Comparison of ENCODE assay signal across 21 mouse cellular contexts in the genomic region with DNA sequence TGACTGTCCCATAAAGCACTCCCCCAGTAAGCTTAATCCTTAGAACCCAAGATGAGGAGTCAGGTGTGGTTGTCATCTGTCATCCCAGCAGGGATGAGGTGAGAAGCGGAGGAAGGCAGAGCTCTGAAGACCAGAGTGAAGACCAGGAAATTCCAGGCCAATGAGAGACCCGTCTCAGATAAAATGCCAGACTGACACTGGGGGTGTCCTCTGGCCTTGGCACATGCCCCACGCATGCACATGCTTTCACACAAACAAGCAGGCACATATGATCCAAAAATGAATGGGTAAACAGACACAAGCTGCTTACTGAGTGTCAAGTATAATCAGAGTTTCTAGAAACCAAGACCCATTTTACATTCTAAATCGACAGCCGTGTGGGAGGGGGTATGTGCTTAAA.
DNase-seq lines count a peak whose midpoint lies in the region; ATAC-seq lines count a peak whose summit lies in the region.
"Had no signal": no experiment of that assay in that cellular context is flagged by ENCODE, and none has a peak within 500 bp of the region (broad histone marks: within the 10 kb centered on the region; RNA-seq: fewer than 3 reads in every experiment).

No protein-coding gene starts in this region.

- H3K4me3 ChIP-seq in midbrain, embryonic 10.5 days = no peak overlapping the region
- no peak overlapping the region for H3K4me3 ChIP-seq in midbrain, embryonic 13.5 days (replicated peaks)

- H3K9ac ChIP-seq in midbrain, embryonic 13.5 days (replicated peaks) = no peak overlapping the region

- H3K27ac ChIP-seq in midbrain, embryonic 10.5 days (replicated peaks) = no peak overlapping the region
- H3K27ac ChIP-seq in midbrain, embryonic 13.5 days = no peak overlapping the region

- H3K36me3 ChIP-seq in midbrain, embryonic 10.5 days = no peaks in the 10 kb centered on the region
- no peaks in the 10 kb centered on the region for H3K36me3 ChIP-seq in midbrain, embryonic 13.5 days
- H3K36me3 ChIP-seq: G1E had no signal

- H3K27me3 ChIP-seq in midbrain, embryonic 10.5 days (ENCODE audit: low read depth, poor library complexity, severe bottlenecking) = no peaks in the 10 kb centered on the region
- no peaks in the 10 kb centered on the region for H3K27me3 ChIP-seq in midbrain, embryonic 13.5 days
- H3K27me3 ChIP-seq: Patski had no signal

- no peaks in the 10 kb centered on the region for H3K4me1 ChIP-seq in midbrain, embryonic 10.5 days
- H3K4me1 ChIP-seq in midbrain, embryonic 13.5 days (replicated peaks) = no peaks in the 10 kb centered on the region

- no peak overlapping the region for H3K4me2 ChIP-seq in midbrain, embryonic 13.5 days (replicated peaks)

- 87% methylated on average over 5 of the region's 5 CpGs for WGBS in midbrain, embryonic 10.5 days
- WGBS in midbrain, embryonic 13.5 days = 85% methylated on average over 5 of the region's 5 CpGs

- no peaks in the 10 kb centered on the region for H3K9me3 ChIP-seq in midbrain, embryonic 10.5 days (replicated peaks)
- H3K9me3 ChIP-seq in midbrain, embryonic 13.5 days = no peaks in the 10 kb centered on the region
- H3K9me3 ChIP-seq: G1E had no signal

- DNase-seq in cerebellum, postnatal 10 days = peak; percentile 57 to 66
- DNase-seq in cerebellum, postnatal 14 days = peak; percentile 54 to 59
- no peak for DNase-seq in cerebellum, postnatal 36 days
- DNase-seq in midbrain, embryonic 10.5 days (ENCODE audit: low spot score) = peak; percentile 3
- DNase-seq: adrenal gland, adult 2 months; adrenal gland, adult 8-10 months; adrenal gland, postnatal 10 days; adrenal gland, postnatal 14 days; adrenal gland, postnatal 25 days; adrenal gland, postnatal 36 days; B cell, adult 2 months; cerebellum, adult 11 months; cerebellum, adult 11-12 months; cerebellum, adult 18-20 months; cerebellum, adult 2 months had no signal

- ATAC-seq in cerebellum, adult (ENCODE audit: insufficient number of reproducible peaks, low FRiP score, low TSS enrichment) = no peak
- ATAC-seq in midbrain, embryonic 13.5 days = no peak
- ATAC-seq: activated CD4-positive, CD25-positive, alpha-beta regulatory T cell, adult 4 months; CD4-positive, CD25-positive, alpha-beta regulatory T cell, adult 4 months; Patski had no signal

Comparison
In these comparisons a context has a peak if more than half of its experiments do, and no peak if none do; other contexts are left out.
1. DNase-seq: peak in cerebellum, postnatal 10 days (2 of 2), cerebellum, postnatal 14 days (2 of 2) and midbrain, embryonic 10.5 days (single experiment); none in cerebellum, postnatal 36 days (0 of 2).